Mouse (Mus musculus) cerebellum, postnatal 4 days (tissue): ENCODE results near the gene Wdr25.

Experiments
- DNase-seq, 2 experiments: peaks; one replicate each; pipeline ENCODE4 v3.0.0; 2022; ENCODE audit warnings: low spot score in 2 of 2, mixed read lengths in 1 of 2

Wdr25 gene

DNA sequence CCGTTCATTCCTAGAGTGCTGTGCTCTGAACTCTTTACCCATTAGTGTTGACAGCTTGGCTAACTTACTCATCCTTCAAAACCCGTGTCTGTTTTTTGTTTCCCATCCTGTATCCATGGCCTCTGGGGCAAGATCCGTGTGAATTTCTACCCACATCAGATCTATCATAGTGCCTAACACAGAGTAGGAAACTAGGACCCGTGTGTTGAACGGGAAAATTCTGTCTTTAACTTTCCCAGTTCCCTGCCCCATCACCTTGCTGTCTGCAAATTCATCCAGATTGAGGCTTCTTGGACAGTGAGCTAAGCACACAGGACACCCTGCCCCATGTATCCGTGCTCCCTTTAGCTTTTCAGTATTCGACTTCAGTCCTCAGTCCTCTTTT is 993 bp downstream of the Wdr25 start:
- no peak for DNase-seq

DNA sequence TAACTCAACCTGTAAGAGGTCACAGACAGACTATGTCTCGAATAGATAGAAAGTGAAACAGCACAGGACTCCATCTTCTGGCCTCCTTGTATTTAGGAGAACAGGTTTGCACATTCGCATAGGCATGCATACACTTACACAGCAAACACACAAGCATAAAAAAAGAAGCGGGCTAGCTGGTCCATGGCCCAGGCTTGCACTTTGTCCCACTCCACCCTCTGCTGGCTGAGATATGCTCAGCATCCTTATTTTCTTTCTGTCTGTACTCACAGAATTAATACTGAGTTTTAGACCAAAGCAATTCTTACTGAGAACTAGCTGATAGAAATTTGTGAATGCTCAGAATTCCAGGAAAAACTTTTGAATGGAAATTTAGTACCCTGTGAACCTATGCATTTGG is 2.6 kb downstream of the Wdr25 start:
- no peak for DNase-seq

DNA sequence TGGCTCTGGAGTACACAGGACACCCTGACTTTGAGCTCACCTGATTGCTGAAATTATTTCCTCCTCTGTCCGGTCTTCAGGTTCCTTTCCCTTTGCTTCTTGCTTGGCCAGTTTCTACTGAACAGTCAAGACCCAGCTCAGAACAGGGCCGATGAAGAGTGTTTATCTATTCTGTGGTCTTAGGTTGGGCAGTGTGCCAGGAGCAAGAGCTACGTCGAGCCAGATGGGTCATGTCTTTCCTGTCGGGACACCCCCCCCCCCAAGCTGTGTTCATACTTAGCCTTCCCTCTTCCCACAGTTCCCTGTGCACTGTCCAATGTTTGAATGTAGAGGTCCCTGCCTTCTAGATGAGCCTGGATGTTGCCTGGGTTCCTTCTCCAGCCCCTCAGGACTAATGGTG is 7.9 kb downstream of the Wdr25 start:
- no peak for DNase-seq

DNA sequence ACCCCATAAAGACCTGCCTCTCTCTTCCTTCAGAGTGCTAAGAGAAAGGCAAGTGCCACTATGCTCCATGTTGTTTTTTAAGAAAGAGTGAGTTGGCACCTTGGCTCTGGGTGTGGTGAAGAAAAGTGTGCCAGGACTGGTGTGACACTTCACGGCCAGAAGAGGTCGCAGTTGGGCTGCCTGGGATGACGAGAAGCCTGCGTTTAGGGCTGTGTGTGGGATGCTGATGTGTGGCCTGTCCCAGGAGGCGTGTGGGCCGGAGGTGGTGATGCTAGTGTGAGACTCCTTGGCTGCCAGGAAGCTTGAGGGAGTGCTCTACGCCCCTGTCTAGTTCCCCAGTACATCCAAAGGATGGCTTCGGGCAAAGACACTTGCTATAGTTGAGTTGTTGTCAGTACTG is 9.5 kb downstream of the Wdr25 start:
- DNase-seq, result peak in 1 of 2 experiments; percentile 59

DNA sequence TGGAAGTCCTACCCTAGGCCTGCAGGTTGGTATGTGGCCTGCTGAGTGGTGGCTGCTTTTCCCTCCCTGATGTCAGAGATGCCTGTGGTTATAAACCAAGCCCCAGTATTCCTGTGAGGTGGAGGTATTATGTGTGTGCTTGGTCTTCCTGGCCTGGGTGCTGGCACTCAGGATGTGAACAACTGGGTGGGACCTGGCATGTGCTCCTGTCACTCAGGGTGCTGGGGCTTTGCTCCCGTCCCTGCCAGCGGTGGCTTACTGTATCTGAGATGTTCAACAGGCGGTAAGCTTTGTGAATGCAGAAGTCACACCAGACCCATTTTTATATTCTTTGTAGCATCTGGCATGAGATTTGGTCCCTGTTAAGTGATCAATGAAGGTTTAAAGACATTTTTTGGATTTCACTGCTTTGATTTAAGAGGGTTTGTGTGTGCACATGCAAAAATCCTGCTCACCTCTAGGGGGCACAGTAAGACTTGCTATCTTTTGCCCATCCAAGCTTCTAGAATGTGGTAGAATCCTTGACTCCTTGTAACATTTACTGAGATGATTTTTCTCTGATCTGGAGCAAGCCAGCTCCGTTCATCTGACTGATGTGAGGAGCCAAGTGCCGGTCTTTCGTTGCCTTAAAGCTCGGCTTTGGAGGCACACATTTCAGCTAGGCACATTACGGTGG is 10.3 kb downstream of the Wdr25 start:
- peak in 1 of 2 experiments; percentile 72 for DNase-seq

DNA sequence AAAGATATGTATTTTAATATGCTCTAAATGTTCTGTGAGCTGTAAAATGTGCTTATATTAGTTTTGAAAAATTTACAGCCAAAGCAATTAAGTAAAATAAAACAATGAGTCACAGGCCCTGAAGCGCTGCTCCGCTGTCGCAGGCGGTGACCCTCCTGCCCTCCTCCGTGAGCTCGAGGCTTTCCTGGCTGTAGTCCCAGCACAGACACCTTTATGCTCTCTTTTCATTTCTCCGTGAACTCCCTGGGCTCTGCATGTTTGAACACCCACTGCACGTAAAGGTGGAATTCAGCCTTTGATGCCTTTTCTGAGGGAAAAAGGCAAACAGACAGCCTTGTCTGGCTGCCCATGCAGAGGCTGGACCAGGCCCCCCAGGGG is 10.8 kb downstream of the Wdr25 start:
- no peak for DNase-seq

DNA sequence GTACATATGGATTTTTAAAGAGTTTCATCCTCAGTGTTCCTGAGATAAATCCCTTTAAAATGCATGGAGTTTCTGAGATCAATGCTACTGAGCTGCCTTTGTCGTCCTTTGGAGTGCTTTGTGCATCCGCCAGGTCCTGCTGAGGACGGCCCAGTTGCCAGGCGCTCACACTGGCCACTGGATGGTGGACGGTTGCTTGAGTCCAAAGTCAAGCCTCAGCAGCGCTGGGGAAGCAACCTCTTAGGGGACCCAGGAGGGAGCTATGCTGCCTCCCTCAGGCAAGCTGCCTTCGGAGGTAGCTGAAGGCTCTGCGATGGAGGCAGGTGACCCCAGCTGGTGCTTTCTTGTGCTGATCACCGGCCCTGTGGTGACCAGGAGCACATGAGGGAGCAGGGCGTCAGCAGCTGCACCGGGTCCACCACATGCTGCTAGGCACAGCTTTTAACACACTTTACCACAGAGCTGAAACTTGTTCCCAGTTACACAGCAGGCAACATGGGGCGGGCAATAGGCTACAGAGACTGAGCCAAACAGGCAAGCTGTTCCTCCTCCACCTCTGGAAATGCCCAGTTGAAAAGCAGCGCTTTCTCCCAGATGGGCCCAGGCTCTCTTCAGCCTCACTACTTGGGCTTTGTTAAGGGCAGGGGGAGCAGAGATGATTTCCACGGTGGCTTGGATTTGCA is 12.3 kb downstream of the Wdr25 start:
- DNase-seq, result peak in 1 of 2 experiments; percentile 38

DNA sequence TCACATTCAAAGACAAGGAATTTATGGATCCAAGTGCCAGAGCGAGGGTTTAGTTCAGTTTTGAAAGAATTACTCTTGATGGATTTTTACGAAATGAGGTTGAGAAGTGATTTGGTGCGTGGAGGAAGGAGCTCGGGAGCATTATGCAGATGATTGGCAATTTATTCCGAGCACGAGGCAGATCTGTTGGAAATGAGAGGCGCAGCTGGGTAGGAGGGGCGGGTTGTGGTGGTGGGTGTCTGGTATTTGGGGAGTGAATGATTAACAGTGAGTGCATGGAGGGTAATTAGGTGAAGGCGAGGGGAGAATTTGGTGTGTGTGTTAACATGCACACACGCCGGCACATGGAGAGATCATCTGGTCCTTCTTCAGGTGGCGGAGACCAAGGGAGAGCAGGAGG is 13.0 kb downstream of the Wdr25 start:
- no peak for DNase-seq

DNA sequence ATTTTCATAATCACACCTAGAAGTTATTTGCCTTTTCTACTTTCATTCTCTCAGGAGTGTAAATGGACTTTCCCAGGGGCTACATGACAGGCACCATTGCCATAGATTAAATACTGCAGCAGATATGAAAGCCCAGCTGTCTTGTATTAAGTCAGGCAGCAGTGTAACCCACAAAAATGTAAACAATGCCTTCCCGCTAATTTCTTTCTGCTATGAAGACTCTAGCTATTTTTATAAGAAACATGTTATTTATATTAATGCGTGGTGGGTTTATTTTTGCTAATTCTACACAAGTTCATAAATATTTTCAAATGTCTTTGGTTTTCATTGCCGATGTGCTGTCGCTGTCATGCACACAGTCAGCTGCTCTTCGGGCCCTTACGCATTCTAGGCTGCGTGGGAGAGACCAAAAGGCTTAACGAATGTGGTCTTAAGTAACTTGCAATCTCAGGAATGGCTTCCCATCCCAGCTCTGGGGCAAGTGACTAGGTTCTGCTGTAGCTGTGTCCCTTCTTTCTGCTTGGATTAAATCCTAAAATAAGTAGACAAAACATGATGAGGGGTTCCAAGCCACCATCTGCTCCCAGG is 16.5 kb downstream of the Wdr25 start:
- DNase-seq, result no peak

DNA sequence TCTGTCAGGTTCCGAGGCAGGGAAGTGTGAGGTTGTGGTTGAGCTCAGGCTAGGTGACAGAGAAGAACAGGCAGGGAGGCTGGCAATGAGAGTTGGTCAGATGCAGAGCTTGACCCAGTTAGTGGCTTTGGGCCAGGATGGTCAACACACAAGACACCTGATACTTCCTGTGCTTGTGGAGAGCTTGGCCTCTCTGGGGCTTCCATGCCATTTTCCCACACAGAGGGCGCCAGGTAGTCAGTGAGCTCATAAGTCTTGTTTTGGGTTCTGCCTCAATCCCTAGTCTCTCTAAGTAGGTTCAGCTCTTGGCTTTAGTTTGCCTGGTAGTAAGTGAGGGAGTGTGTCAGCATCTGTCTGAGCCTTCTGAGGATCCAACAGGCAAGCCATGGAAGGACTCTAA is 19.0 kb downstream of the Wdr25 start:
- no peak for DNase-seq

DNA sequence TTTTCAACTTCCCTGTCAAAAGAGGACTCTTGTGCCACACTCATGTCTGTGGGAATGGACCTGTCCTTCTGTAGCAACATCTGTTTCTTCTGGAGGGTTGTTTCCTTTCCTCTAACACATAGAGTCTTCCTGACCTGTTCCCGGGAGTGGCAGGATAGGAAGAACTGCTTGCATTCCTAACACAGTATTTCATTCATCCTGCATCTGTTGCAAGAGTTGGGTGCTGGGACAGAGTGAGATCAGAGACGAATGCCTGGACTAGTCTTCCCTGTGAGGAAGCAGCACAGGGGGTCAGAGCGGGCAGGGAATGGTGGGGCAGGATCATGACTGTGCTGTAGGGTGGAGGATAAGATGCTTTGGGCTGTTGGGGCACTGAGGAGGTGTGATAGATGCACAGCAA is 20.8 kb downstream of the Wdr25 start:
- no peak for DNase-seq

DNA sequence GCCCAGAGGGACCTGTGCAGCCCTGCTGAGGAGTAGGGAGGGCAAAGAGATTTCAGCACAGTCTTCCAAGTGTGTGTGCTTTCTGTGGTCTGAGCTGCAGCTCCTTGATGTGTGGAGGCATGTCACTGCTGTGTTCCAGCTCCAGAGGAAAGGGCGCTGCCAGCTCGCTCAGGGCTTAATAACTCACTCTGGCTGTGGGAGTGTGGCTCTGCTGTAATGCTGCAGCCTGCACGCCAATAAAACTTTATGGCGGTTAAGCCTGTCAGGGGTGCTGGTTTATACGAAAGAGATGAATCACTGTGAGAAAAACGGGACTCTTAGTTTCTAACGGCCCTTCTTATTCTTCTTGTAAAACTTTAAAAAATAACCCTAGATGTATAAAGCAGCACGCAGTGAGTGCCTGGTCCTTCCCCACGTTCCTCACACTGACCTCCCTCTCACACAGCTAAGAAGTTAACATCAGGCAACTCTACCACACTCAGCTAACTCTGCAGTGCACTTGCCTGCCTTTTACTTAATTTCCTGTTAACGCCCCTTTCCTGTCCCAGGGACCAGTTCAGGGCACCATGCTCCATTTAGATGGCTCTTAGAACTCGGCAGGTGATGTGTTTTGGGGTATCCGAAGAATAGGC is 21.4 kb downstream of the Wdr25 start:
- DNase-seq, result no peak

DNA sequence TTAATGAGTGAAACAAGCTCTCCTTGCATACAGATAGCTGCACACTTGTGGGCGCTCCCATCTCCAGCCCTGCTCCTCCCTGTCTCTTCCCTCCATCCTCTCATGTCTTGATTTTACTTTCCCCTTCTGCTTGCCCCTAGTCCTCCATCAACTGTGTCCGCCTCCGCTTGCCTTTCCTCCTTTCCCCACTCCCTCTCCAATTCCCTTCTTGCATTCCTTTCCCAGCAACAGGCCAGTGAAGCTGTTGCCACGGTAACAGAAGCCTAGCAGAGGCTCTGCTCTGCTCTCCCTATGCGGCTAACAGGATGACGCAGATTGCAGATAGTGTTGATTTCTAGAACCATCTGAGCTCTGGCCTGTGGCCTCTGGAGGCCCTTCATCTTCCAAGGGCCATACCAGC is 22.5 kb downstream of the Wdr25 start:
- DNase-seq, result peak in 1 of 2 experiments; percentile 24

DNA sequence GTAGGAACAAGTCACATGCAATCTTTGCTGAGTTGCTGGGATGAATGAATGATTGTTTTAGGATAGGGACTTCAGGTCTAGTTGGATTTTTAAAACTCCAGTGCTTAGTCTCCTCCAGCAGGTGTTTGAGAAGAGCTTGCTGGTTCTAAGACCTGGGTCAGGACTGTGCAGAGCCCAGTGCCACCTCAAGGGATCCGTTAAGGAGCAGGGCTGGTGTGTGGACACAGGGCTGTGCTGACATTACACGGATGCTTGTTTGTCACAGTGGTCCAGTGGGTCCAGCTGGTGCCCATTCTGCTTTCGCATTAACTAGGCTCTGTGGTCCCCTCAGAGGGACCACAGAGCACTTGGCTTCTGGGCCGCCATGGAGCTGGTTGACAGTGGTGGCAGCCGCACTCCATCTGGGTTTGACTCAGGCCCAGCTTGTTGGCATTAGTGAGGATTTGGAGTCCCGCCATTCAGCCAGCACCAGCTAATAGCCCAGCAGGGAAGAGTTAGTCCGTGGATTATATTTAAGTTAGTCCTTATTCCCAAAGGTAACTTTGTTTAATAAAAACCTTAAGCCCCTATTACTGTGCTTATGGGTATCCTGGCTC is 23.1 kb downstream of the Wdr25 start:
- peak in 1 of 2 experiments; percentile 69 for DNase-seq

DNA sequence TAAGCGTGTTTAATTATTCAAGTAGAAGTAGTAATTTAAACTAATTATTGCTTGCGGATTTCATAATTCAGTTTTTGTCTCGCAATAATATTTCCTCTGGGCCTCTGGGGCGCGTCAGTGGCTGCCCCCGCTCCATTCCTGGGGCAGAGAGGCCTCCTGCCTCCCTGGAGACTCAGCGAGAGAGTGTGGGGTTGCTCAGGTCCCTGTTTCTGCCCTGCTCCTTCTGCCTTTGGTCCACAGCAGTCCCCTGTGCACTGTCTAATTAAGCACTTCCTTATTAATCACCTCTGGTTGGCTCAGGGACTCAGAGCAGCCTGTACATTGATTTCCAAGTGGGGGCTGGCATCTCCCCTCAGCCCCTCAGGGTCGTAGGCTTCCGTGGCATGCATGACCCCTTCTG is 24.1 kb downstream of the Wdr25 start:
- no peak for DNase-seq

DNA sequence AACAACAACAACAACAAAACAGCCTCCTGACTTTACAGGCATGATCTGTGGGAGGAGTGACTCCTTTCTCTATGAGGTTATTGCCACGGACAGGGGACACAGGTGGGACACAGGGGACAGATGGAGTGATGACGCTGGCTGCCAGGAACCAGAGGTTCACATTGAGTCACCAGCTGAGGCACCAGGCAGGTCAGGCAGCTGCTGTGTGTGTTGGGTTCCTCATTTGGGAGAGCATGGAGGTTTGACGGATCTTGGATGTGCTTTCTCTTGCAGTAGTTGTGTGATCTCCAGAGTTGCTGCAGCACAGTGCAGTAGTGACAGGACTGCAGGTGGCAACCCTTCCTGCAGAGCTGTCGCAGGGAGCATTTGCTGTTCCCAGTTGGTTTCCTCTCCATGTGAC is 25.3 kb downstream of the Wdr25 start:
- DNase-seq, result no peak

DNA sequence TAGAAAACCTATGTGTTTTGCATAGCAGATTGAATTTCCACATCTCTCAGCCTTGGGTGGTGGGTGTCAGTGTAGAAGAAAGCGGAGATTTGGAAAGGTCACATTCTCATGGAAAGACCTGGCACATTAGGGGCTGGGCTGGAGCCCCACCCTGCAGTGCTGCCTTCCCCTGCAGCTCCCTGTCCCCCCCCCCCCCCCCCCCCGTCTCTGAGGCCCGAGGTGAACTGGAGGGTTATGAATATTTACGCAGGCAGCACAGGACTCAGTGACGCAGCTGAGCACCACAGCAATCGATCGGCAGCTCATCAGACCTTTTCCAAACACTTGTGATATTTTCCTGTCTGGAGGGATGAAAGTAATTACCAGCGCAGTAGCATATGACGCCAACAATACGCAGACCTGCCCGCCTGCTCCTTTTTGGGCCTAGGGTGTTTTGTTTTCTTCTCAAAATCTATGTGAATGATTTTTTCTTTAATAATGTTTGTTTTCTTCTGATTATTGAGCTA is 33.2 kb downstream of the Wdr25 start:
- no peak for DNase-seq

DNA sequence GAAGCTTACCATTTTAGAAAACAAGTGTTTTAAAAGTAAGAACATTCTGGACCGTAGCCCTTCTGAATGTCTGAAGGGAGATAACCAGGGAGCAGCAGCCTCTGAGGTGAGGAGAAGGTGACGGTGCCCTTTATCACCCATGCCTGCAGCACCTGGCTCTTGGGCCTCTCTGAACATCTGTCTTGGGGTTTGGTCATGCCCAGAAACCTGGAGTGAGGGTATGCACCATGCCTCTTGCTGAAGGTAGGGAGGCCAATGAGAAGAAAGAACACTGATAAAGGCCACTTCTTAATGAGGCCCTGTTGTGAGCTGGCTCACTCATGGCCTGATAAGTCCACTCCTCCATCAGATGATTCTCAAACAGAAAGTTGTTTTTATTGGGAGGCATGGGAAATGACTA is 34.8 kb downstream of the Wdr25 start:
- DNase-seq, result no peak

DNA sequence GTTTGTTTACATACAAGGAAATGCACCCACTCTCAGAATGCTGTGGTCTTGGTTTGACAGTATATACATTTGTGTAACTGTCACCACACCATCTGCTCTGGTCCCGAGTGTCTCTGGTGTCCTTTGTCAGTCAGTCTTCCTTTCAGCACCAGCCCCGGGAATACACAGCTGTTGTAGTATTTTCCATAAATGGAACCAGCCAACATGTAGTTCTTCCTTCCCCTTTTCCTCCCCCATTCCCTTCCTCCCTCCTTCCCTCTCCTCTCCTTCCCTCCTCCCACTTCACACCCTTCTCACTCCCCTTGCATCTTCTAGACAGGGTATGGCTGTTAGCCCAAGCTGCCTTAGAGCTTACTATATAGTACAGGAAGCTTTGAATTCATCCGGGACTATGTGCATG is 36.0 kb downstream of the Wdr25 start:
- DNase-seq, result no peak

DNA sequence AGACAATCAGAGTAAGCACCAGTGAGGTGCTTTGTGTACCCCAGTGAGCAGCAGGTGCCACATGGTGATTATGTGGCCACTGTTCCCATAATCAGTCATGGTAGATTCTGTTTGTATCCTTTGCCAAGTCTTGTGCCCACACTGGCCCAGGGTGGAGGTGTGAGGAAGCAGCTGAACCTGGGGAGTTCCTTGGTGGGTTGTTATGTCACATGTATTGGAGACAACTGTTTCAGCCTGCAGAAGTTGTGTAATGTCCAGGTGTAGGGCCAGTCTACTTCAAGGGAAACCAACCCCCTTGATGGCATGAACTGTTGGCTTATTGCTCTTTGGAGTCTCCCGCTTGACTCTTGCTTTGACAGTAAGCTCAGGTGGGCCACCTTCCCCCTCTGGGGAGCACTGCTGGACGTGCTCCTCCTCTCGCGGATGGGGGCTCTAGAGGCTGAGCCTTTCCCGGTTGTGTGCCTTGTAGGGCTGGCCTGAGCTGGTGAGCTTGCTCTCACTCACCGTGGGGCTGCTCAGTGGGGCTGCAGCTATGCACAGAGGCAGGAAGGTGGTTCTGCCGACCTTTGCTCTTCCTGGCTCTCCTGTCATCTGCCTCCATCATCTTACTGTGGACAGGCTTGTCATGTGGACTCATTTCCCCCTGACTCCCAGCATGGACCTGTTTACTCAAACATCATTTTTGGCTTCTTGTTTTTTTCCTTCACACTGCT is 38.1 kb downstream of the Wdr25 start:
- DNase-seq, result no peak

DNA sequence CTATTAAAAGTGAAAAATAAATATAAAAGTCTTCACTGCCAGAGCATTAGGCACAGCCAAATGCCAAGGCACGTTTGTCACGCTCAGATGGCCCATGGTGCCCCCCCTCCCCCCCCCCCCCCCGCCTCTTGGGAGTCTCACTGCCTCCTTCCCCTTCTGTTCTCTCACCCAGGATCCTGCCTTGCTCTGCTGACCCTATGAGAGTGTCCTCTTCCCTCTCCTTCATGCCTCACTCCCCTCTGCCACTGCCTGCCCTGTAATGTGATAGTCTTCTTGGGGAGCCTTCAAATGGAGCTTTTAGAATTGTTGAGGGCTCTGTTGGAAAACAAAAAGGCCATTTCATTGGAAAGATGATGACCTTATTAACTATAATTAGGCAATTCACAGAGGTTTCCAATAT is 38.7 kb downstream of the Wdr25 start:
- no peak for DNase-seq

DNA sequence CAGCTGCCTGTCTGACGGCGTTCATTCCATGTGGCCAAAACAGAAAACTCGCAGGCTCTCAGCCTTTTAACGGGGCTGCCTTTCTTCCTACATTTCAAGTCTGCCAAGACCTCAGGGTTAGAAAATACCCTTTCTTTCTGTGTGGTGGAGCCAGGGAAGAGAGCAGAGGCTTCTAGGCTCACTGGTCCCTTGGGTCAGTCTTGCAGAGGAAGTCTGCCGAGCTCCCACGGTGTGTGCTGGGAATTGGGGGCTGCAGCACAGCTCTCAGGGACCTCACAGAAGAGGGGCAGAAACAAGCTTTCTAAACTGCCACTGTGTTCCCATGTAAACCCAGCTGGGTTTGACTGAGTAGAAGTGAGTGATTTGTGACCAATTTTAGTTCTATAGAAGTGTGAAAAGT is 40.8 kb downstream of the Wdr25 start:
- DNase-seq, result no peak
